Mouse (Mus musculus): ENCODE measurements around the gene Abcb9. TPM values are rescaled to one million over a fixed set of nuclear protein-coding genes. Genes with fewer than 3 reads are reported as not detected.

Gene Abcb9
- total RNA-seq, 2 experiments from 2014 or later: 27.0 to 31.7 TPM

DNA sequence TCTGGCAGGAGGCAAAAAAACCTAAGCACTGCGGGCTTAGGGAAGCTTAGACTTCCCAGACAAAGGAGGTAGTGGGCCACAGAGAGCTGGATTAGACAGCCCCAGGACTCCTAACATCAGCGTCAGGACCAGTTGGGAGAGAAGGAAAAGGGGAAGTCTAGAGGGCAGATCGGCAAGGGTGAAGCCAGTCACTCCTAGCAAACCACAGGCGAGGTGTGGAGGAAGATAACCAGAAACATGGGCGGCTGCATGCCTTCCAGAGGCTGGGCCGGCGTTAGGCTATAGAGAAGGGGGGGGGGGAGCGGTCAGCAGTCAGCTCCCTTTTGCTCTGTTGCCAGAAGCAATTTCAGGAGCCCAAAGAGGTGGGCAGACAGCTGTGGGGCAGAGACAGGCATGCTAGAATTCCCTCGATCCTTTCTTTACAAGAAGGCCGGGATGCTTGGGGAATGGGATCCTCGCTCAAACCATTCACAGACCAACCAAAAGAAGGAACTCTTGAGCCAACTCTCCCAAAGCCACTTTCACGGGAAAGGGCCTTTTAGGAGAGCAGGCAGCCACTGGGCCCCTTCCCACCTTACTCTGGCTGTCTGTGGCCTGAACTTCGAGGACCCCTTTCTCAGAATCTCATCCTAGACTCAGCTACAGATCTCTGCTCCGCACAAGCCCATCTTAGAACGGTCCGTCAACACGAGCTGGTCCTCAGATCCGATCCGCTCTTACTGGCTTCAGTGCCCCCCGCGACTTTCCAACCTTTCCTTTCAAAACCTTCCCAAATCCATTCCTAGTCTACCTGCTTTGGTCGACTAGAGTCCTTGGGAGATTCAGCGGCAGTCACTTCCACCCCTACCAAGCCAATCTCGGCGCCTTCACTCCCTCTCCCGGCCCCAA lies 64.3 kb downstream of the Abcb9 start:
- TF ChIP-seq CTCF (conservative IDR thresholded peaks at IDR 0.05): no peak
- peak overlapping the region; percentile 93 for H3K27ac ChIP-seq
- no peak for DNase-seq (ENCODE audit: low spot score in 2 of 2)
- peak overlapping the region; percentile 89 for H3K4me3 ChIP-seq

DNA sequence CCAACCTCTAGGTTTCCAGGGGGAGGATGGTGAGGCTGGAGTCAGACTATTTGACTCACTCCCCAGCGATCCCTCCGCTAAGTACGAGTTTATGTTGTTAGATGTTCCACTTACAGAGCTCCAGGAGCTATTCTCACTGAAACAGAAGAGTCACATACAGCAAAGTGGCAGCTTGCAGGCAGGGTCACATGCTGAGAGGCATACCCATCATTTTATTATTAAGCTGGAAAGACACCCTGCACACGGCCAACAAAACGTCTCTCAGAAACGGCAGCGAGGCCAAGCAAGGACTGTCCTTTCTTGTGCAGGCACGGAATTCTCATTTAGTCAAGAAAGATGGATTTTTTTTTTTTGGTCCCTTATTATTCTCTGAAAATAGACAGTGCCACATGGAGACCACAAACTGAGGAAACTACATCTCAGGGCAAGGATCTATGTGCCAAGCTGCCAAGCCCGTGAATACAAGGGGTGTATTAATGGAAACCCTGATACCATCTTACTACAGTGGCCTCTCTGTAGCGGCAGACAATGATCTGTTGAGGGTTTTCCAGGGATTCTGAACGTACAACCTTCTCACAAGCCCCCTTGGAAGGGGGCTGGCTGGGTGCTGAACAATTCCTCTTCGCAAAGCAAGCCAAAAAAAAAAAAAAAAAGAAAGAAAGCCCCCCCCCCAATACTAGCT lies 65.1 kb downstream of the Abcb9 start:
- Histone ChIP-seq H3K4me3 (peak overlapping the region; percentile 89), H3K27ac (peak overlapping the region; percentile 93)
- no peak for TF ChIP-seq CTCF (conservative IDR thresholded peaks at IDR 0.05)
- no peak for DNase-seq (ENCODE audit: low spot score in 2 of 2)

DNA sequence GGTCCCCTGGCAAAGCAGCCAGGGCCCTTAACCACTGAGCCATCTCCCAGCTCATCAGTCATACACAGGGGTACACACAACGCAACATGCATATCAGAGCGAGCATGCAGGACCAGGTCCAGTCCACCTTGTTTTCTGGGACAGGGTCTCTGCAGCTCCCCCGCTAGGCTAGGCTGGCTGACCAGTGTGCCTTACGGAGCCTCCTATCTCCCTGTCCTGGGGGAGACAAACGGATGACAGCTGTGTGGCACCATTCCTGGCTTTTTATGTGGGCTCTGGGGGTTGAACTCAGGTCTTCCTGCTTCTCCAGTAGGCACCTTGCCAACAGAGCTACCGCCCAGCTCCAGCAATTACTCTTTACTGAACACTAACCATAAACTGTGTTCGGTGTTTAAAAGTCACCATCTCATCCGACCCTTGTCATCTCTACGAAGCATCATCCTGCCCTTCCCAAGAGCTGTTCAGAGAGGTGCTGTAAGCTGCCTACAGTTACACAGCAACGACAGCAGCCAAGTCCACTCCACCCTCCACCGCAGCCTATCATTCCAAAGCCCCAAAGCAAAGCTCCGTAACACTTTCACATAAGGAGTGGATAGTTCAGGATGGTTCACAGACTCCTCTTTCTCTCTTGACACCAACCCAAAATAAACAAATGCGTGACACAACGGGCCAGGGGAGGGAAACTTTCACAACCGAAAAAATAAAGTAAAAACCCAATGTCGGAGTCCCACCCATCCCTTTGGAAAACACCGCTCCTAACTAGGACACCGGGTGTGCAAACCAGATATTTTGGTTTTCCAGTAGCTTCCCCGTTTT lies 66.2 kb downstream of the Abcb9 start:
- Histone ChIP-seq H3K27ac (peak overlapping the region; percentile 93), H3K4me3 (peak overlapping the region; percentile 89)
- no peak for TF ChIP-seq CTCF (conservative IDR thresholded peaks at IDR 0.05)
- no peak for DNase-seq (ENCODE audit: low spot score in 2 of 2)

DNA sequence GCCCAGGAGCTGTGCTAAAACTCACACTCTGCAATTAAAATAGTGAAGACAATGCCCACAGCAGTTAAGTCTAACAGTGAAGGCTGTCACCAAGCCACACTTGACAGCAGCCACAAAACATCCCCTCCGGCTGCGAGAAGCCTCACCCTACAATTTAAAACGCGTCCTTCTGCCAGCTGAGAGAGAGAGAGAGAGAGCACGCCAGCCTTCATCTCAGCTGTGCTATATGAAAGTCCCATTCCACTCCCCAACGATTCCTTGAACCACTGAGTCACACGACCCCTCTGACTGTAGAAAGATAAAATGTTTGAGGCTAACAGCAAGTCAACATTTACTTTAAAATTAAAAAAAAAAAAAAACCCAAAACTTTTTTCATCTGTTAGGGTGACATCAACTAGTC lies 66.9 kb downstream of the Abcb9 start:
- no peak for DNase-seq (ENCODE audit: low spot score in 2 of 2)
- TF ChIP-seq CTCF (conservative IDR thresholded peaks at IDR 0.05): no peak
- Histone ChIP-seq H3K4me3 (peak overlapping the region; percentile 30; the same call in 1 of the 2 replicates), H3K27ac (peak overlapping the region; percentile 93)

DNA sequence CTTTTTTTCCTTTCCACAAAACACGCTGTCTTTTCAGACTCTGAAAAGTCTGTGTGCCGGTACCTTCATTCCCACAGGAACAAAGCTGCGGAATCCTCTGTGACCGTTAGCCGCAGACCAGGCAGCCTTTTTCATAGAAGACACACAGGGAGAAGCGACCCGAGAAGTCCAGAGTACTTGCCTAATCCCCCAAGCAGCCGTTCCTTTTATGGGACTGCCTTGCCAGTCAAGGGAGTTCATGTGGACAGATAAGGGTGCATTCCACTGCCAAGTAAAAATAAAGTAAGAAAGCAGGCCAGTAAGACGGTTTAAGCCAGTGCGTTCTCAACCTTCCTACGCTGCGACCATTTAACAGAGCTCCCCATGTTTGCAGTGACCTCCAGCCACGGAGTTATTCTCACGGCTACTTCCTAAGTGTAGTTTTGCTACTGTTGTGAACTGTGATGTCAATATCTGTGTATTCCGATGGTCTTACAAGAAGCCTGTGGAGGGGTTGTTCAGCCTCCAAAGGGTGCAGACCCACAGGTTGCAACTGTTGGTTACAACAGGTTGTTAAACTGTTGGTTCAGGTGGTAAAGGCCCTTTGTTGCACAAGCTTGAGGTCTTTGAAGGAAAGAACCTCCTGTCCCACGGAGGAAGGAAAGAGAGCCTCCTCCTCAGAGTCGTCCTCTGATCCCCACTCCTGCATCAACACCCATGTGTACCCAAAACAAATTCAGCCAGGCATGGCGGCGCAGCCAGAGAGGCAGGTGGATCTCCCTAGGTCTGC lies 67.7 kb downstream of the Abcb9 start:
- no peak for TF ChIP-seq CTCF (conservative IDR thresholded peaks at IDR 0.05)
- peak overlapping the region; percentile 93; the same call in 1 of the 2 replicates for H3K27ac ChIP-seq
- peak overlapping the region; percentile 30; the same call in 1 of the 2 replicates for H3K4me3 ChIP-seq
- DNase-seq (ENCODE audit: low spot score in 2 of 2): no peak

DNA sequence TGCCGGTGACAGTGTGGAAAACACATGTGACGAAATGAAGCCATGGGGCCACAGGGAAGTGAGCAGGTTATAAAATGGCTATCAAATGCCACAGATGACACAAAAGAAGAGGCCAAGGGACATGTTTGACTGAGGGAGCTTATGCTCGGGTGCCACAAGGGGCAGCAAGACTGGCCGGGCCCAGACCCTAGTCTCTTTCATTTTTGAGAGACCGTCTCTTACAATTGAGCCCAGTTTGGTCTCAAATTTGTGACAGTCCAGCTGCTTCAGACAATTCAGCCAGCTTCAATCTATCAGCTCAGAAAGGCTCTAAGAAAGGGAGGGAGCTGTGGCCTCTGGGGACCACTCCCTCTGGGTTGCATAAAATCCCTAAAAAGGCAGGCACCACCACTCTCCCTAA lies 69.0 kb downstream of the Abcb9 start:
- TF ChIP-seq CTCF (conservative IDR thresholded peaks at IDR 0.05): no peak
- no peak overlapping the region for H3K4me3 ChIP-seq
- peak overlapping the region; percentile 81 for H3K27ac ChIP-seq
- no peak for DNase-seq (ENCODE audit: low spot score in 2 of 2)

DNA sequence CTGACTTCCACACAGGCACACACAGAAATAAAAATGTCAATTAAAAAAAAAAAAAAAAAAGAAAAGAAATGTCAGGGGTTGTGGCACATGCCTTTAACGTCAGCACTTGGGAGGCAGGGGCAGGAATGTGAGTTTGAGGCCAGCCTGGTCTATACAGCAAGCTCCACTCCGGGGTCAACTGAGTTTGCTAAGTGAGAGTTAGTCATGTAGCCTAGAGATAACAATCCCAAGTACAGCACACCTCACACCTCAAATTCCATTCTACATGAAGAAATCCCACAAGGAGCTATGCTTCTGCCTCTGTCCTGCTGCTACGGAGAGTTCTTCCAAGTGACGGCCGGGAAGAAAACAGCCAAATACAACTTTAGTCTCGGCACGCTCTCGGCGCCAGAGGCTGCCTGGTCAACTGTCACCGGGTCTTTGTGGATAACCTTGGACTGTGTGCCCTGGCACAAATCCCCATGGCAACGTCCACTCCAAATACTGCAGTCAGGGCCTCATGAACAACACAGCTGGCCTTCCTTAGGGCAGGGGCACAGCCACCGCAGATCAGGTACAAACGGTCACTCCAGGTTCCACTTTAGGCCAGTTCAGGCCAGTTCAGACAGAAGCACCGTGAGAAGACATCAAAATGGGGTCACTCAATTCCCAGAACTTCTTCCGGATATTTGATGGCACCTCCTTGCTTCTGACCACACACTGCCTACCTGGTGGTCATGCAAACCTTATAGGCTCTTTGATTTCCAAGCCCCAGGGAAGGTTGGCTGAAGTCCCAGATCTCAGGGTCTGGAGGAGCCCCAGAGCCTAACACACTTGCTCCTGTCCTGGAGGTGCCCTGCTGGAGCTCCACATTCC lies 69.8 kb downstream of the Abcb9 start:
- DNase-seq (ENCODE audit: low spot score in 2 of 2): no peak
- Histone ChIP-seq H3K4me3 (no peak overlapping the region; the same call in 1 of the 2 replicates), H3K27ac (peak overlapping the region; percentile 81)
- TF ChIP-seq CTCF (conservative IDR thresholded peaks at IDR 0.05): no peak

DNA sequence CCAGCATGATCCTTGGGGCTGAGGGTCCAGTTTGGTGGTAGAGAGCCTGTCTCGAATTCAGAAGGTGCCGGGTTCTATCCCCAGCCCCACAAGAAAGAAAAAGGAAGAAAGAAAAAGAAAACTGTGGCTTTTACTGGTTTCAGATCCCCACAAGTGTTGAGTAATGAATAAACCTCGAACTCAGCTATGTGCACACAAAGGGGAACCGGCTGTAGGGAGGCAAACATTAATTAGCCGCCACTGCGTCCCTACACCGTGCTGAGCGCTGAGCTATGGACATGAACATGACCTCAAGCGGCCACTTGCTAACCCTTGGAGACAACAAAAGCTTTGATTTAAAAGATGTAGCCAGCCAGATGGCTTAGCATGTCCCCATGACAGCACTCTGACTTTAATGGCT lies 70.5 kb downstream of the Abcb9 start:
- no peak overlapping the region for H3K4me3 ChIP-seq
- peak overlapping the region; percentile 81 for H3K27ac ChIP-seq
- no peak for DNase-seq (ENCODE audit: low spot score in 2 of 2)
- TF ChIP-seq CTCF (conservative IDR thresholded peaks at IDR 0.05): no peak

DNA sequence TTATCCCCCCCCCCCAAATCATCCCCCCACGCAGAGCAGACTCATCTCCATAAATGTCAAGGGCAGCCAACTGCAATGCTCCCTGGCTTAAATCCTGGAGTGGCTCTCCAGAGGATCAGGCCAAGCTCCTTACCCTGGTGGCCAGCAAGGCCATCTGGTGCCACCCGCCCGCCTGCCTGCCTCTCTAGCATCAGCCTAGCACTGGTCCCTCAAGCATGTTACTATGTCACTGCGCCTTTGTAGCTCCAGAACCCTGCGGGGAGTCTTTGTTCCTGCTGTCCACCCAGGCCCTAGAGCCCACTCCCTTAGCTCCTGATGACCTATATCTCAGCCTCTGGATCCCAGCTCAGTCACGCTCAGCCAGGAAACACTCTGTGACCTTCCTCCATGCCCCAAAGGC lies 70.9 kb downstream of the Abcb9 start:
- DNase-seq (ENCODE audit: low spot score in 2 of 2): no peak
- H3K4me3 ChIP-seq: no peak overlapping the region
- TF ChIP-seq CTCF (conservative IDR thresholded peaks at IDR 0.05): no peak
- peak overlapping the region; percentile 81 for H3K27ac ChIP-seq

DNA sequence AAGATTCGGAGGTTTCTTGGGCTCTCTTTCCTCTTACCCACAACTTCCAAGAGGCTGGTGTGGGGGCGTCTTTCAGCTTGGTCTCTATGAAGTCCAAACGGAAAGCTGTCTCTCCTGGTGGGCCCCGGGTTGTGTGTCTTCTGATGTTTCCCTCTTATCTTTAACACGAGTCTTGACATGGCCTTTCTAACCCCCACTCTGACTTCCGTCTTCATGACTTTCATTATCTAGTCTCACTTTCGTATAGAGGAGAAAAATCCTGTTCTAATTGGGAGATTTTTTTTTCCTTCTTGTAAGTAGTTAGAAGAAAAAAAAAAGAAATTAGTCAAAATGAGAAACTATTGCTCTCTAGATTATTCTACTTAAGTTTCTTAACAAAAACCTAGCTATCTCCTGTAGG lies 73.2 kb downstream of the Abcb9 start:
- Histone ChIP-seq H3K27ac (peak overlapping the region; percentile 82), H3K4me3 (no peak overlapping the region)
- TF ChIP-seq CTCF (conservative IDR thresholded peaks at IDR 0.05): no peak
- DNase-seq (ENCODE audit: low spot score in 2 of 2): no peak

DNA sequence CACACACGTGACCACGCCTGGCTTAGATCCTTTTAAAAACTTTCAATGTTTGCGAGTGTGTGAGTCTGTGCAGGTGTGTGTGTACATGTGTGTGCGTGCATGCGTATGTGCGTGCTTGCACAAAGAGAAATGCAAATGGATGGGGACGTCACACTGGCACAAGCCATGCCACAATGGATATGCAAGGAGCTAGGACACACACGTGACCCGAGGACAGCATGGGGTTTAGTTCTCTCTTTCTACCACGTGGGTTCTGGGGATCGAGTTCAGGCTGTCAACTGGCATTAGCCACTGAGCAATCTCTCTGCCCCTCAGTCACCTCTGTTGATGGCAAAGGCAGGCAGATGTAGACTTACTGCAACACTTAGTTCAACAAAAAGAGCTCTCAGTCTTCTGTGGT lies 73.9 kb downstream of the Abcb9 start:
- Histone ChIP-seq H3K27ac (peak overlapping the region; percentile 82), H3K4me3 (no peak overlapping the region)
- TF ChIP-seq CTCF (conservative IDR thresholded peaks at IDR 0.05): no peak
- no peak for DNase-seq (ENCODE audit: low spot score in 2 of 2)

Measured in layer of hippocampus, adult 2 months (tissue).